Mouse (Mus musculus) 416B (cell line): ENCODE measurements around the gene Slc19a1.

Source experiments
- DNase-seq: peaks from one replicate; pipeline ENCODE4 v3.0.0; 2011; ENCODE audit warnings: low read depth

Gene Slc19a1

GRCm38 (mm10) chr10:77097006-77097889, 65.2 kb downstream of the Slc19a1 start:
- no peak for DNase-seq

- DNase-seq: no peak
These were observed 65.8 kb downstream of the Slc19a1 start for GRCm38 (mm10) chr10:77097890-77098200.

GRCm38 (mm10) chr10:77098619-77099018, 66.6 kb downstream of the Slc19a1 start:
- DNase-seq: no peak

- no peak for DNase-seq
These were observed 67.7 kb downstream of the Slc19a1 start for GRCm38 (mm10) chr10:77099777-77100176.

- DNase-seq: no peak
These were observed 71.6 kb downstream of the Slc19a1 start for GRCm38 (mm10) chr10:77103689-77104088.

- DNase-seq: no peak
These were observed 72.3 kb downstream of the Slc19a1 start for GRCm38 (mm10) chr10:77104327-77104726.

GRCm38 (mm10) chr10:77108106-77108505, 76.1 kb downstream of the Slc19a1 start:
- no peak for DNase-seq

- DNase-seq: no peak
These were observed 78.0 kb downstream of the Slc19a1 start for GRCm38 (mm10) chr10:77110010-77110409.
